Mouse (Mus musculus): ENCODE measurements around the gene Adm.

Adm gene

DNA sequence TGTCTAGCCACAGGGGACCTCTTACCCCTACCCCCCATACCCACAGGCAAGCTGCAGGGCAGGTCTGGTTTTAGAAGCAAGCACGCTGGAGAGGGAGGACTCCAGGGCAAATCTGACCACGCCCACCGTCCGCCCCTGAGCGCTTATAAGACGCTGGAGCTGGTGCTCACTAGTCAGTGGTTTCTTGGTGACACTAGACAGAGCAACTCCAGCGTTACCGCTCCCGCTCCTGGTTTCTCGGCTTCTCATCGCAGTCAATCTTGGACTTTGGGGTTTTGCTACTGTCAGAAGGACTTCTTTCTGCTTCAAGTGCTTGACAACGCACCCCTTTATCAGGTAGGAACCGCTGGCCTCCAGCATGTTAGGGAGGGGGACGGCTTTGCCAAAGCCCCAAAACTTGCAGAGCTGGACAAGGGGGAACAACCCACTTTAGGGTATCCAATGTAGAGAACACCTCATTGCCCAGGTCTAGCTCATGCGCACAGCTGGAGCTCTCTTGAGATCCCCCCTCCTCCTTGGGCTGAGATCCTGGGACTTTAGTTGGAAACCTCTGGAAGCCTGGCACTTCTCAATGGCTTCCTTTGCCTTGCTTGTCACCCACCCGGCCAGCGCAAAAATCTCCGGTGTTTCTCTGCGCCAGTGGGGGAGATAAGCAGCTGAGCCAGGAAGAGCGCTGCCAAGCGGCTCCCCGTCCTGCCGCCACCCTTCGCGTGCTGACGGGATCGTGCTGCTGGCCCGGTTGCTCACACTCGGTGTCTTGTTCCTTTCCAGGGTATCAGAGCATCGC is at the start of gene Adm:
TSS of gene Adm (plus strand) at position 176 of the 787 bp plus-strand sequence.
- TF ChIP-seq GATA4 (IDR thresholded peaks at IDR 0.05; ENCODE audit: insufficient replicate concordance, low read length) = peak; percentile 59; the same call in 1 of the 2 replicates

DNA sequence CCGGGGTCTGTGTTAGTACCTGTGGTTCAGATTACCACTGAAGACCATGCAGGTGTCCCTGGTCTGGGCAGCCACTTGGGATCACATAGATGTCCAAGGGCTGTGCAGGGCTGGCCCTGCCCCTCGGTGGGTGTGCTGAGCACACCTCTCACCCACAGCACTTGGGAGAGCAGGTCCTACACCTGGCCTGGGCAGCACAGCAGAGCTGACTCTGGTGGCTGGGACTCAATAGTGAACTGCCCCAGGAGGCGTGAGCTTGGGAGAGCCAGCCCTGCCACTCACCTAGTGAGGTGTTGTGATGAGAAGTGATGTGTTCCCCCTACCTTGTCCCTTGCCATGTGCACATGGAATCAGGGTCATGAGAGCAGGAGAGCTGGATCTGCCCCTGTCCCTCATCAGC is 43.8 kb upstream of the Adm start:
- no peak for TF ChIP-seq GATA4 (IDR thresholded peaks at IDR 0.05; ENCODE audit: insufficient replicate concordance, low read length)

DNA sequence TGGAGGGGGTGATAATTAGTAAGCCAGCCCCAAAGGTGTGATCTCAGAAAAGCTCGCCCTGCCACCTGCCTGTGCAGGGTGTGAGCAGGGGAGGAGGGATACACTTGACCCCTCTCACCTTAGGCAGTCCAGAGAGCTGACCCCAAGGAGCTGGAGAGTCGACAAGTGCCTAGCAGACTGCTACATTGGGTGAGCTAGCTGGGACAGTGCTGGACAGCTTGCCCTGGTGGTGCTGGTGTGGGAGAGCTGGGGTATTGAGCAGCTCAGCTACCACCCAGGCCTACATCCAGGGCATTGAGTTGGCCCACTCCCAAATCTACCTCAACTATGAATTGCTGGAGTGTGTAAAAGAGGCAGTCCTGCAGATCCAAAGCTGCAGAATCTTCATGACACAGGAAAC is 43.3 kb upstream of the Adm start:
- TF ChIP-seq GATA4 (IDR thresholded peaks at IDR 0.05; ENCODE audit: insufficient replicate concordance, low read length) = no peak

DNA sequence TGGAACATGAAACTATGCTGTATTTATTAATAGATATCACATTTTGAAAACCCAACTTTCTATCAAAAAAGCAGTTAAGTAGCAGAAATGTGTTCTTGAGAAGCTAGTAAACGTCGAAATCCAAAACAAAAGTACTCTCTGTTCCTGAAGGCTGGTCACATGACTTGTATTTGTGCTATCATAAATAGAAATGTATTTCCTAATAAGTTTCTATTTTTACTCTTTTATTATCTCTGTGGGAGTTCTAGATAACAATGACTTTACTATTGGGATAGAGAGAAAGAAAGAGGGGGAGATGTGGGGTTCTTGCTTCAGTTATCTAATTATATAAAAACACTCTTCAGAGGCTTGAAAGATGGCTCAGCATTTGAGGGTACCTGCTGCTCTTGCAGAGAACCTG is 42.2 kb upstream of the Adm start:
- TF ChIP-seq GATA4 (IDR thresholded peaks at IDR 0.05; ENCODE audit: insufficient replicate concordance, low read length) = peak; percentile 77; the same call in 1 of the 2 replicates

DNA sequence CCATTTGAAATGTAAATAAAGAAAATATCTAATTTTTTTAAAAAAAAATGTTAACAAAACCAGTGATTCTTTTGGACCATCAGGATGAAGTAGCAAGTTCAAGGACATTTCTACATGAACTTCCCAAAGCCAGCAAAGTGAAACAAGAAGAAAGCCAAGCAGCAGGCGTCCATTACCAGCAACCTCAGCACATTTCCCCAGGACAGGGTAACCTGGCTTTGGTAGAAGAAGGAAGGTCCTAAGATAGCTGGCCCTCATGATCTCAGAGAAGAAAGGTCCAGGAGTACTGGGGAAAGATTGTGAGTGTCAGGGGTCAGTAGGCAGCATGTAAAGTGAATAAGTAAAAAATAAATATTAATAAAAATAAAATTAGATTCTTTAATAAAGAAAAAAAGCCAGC is 39.7 kb upstream of the Adm start:
- no peak for TF ChIP-seq GATA4 (IDR thresholded peaks at IDR 0.05; ENCODE audit: insufficient replicate concordance, low read length)

DNA sequence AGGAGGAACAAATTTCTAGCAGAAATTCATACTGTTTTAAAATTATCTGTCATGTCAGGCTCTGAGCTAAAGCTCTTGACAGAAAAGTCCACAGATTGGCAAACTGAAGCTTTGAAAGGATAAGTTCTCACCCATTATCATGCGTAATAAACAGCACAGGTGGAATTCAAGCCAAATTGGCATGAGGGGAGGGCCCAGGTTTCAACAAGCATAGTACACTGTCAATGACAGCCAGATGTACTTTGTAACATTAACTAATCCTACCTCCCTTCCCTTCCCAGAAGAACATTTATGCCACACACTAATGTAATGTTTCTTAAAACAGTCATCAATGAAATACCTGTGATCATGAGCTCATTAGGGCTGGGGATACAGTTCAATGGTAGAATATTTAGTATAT is 30.3 kb upstream of the Adm start:
- TF ChIP-seq GATA4 (IDR thresholded peaks at IDR 0.05; ENCODE audit: insufficient replicate concordance, low read length) = no peak

DNA sequence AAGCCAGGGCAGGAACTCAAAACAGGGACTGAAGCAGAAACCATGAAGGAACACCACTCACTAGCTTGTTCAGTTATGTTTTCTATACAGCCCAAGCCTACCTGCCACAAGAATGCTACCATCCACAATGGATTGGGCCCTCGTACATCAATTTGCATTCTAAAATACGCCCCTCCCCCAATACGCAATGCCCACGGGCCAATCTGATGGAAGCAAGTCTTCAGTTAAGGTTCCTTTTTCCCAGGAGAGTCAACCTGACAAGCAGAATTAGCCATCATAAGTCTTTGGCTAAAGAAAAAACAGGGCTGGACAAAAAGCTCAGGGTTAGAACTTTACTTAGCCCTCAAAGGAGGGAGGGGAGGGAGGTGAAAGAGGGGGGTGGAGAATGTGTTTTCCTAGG is 22.0 kb upstream of the Adm start:
- no peak for TF ChIP-seq GATA4 (IDR thresholded peaks at IDR 0.05; ENCODE audit: insufficient replicate concordance, low read length)

DNA sequence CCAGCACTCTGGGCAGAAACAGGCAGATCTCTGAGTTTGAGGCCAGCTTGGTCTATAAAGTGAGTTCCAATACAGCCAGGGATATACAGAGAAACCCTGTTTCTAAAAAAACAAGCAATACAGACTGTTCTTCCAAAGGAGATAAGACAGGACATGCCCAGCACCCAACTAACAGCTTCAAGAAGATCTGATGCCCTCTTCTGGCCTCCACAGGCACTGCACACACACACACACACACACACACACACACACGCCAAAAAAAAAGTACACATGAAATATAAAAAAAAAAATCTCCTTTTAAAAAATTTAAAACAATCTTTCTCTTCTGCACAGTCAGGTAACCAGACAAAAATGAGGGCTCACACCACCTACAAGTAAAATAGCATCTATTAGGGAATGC is 20.6 kb upstream of the Adm start:
- TF ChIP-seq GATA4 (IDR thresholded peaks at IDR 0.05; ENCODE audit: insufficient replicate concordance, low read length) = no peak

DNA sequence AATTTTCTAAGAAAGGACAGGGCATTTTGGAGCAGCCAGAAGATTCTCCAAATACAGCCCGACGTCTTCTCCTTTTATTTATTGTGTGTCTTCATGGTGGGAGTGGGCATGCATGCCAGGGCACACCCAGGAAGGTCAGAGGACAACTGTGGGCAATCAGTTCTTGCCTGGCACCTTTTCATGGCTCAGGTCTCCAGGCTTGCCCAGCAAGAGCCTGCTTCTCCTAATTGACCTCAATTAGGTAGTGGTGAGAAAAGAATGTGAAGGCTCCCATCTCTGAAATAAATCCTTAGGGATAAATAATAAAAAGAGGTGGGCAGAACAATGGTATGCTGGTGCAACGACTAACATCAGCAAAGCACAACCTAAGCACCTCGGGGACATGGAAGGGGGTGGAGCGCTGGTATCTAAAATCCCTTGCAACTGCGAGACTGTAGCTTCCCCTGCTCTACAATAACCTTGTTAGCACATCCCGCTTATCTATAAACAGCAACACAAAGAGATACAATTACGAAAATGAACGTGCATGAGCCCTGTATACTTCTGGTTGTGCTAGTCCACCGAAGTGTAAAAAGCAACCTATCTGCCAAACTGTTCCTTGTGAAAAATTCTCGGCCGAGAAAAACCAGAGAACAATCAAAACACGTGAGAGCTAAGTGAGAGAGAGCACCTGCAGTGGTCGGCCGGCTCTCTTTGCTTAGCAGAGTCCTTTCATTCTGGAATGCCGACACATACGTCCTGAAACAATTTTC is 13.9 kb upstream of the Adm start:
- peak; percentile 53 for TF ChIP-seq GATA4 (IDR thresholded peaks at IDR 0.05; ENCODE audit: insufficient replicate concordance, low read length)

DNA sequence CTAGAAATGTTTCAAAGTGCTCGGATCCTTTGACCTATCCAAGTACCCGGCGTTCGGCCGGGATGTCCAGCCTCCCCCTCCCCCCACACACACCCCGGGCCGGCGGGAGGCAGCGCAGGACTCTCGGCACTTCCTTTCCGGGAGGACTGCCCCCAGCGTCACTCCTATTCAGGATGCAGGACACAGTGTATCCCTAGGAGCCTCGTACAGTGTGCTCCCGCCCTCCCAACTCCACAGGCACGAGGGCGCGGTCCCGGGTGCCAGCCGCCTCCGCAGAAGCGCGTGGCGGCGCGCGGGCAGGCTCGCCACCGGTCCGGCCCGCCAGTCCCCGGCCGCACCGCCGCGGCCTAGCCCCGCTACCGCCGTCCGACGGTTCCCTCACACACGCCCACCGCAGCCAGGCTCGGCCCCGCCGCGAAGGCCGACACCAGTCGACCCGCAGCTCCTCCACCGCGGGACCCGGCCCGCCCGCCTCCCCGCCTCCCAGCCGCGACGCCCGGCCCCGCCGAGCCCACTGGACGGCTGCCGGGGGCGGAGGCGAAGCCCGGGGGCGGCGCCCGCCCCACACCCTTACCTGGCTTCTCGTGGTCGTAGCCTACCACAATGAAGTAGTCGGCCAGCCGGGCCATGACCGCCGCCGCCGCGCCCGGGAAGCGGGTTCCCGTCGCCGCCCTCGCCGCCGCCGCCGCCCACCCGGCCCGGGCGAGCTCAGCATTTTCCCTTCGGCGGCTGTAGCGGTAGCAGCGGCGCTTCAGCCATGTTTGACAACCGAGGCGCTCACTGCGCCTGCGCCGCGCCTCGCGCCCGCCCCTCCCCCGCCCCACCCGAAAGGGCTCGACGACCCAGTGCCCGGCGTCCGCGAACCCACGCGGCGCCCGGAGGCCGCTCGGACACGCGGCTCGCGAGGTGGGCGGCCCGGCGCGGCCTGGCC is 13.1 kb upstream of the Adm start, which contains the start of gene Sbf2:
TSS of gene Sbf2 (minus strand) at position 790 of the 931 bp plus-strand sequence.
- no peak for TF ChIP-seq GATA4 (IDR thresholded peaks at IDR 0.05; ENCODE audit: insufficient replicate concordance, low read length)

DNA sequence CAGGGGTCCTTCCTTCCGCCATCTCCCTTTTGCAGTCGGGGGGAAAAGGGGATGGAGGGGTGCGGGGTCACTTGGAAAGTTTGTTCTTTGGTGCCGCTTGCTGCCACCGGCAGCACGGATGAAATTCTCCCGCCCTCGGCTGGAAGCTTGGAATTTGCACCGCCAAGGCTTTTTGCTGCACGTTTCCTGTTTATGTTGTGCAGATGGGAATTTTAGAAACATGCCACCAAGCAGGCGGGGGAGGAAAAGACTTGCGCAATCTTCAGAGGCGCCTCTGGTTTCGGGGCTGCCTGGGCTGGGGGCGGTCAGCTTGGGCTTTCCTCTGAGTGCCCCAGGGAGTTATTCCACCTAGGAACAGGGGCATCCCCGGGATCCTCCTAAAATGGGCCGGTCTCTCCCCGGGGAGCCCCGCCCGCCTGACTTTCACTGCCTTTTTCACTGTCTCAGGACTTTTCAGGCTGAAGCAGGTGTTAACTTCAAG is 12.3 kb upstream of the Adm start:
- TF ChIP-seq GATA4 (IDR thresholded peaks at IDR 0.05; ENCODE audit: insufficient replicate concordance, low read length) = no peak

DNA sequence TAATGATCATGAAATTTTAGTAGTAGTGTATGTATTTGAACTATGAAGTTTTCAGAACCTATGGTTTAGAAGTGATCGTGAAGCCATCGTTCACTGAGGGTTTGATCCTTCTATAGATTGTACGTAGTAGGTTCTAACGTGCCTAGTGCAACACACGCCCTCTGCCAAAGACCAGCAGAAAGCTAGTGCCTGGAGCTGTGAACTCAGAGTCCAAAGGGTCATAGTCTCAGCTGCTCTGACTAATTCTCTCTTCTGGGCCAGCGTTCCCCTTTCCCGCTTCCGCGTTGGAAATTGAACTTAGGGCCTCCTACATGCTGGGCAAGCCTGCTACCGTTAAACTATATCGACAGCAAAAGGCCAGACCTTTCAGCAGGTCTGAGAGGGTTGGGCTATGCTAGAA is 11.7 kb upstream of the Adm start:
- TF ChIP-seq GATA4 (IDR thresholded peaks at IDR 0.05; ENCODE audit: insufficient replicate concordance, low read length) = no peak

DNA sequence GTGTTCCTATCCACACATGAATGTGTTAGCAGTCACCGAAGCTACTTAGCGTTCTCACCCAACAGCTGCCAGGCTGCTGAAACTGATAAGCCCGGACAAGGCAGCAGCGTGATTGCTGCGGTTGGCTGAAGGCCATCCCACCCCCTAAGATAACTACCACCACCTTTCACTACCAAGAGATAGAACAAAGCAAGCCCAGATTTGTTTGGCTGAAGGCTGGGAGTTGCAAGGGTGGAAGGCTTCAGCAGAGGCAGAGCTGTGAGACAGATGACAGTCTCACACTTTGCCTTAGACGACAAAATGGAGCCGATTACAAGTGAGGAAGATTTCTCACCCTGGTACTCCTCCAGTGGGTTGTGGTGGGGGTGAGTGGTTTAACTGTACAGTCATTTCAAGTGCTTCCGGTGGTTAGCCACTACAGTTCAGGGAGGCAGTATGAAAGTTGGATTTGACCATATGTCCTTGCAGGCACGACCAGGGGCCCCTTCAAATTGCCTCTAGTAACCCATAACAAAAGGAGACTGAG is 8.3 kb upstream of the Adm start:
- TF ChIP-seq GATA4 (IDR thresholded peaks at IDR 0.05; ENCODE audit: insufficient replicate concordance, low read length) = no peak

DNA sequence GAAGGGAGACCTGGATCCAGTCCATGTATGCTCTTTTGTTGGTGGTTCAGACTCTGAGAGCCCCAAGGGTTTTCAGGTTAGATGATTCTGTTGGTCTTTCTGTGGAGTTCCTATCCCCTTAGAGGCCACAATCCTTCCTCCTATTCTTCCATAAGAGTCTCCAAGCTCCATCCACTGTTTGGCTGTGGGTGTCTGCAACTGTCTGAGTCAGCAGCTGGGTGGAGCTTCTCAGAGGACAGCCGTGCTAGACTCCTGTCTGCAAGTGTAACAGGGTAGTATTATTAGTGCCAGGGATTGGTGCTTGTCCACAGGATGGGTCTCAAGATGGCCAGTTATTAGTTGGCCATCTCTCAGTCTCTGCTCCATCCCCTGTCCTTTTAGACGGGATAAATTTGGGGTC is 3.4 kb upstream of the Adm start:
- no peak for TF ChIP-seq GATA4 (IDR thresholded peaks at IDR 0.05; ENCODE audit: insufficient replicate concordance, low read length)

DNA sequence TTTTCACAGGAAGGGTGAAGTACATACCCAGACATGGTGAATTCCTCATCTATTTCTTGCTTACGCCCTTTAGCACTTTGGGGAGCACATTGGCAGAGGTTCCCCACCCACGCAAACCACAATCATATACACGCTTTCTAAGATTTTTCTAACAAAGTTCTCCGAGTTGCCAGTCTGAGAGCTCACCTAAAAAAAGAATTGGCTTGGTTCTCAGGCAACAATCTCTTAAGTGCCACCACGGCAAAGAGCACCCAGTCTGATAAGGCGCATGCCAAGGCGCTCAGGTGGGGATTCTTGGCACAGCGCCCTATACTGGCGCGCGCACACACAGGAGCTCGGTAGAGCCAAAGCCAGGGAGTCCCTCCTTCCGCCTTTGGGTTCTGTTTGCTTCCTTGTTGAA is 2.5 kb upstream of the Adm start:
- TF ChIP-seq GATA4 (IDR thresholded peaks at IDR 0.05; ENCODE audit: insufficient replicate concordance, low read length) = no peak

Measured in liver, adult (tissue).